Mouse (Mus musculus): ENCODE results near the gene Irf6.

Gene Irf6

DNA sequence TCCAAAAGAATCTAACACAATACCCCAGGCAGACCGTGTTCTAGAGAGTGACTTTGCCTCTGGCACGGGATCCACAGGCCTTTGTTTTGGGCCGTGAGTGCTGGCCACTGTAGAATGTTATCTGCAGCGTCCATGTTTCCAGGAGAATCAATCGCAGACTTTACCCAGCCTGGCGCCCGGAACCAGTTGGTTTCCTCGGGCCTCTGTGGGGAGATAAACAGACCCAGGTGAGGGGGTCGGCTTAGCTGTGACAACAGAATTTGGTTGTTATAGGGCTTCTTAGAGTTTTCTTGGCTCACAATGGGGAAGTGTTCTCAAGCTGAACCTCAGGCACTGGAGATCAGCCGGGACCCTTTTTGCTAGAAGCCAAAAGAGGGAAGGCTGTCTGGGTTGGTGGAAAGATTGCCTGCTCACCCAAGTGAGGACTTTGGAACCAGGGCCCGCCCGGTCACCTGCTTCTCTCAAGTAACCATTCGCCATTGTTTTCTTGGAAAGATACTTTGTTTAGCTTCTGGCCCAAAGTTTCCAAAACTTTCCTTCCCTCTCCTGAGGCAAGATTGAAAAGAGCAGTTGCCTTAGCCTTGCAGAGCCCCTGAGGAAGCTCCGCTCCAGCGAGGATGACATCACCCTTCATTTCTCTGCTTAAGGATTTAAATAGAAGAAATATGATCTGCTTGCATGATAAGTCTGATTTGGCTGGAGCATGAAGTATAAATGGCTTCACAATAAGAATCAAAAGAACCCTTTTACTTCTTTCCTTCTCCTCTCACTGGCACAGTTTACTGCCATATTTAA, 3.6 kb downstream of the Irf6 start:
- no peak for DNase-seq (ENCODE audit: extremely low spot score)

GRCm38 (mm10) chr1:193157111-193157492, 4.2 kb downstream of the Irf6 start:
- DNase-seq (ENCODE audit: extremely low spot score): no peak

DNA sequence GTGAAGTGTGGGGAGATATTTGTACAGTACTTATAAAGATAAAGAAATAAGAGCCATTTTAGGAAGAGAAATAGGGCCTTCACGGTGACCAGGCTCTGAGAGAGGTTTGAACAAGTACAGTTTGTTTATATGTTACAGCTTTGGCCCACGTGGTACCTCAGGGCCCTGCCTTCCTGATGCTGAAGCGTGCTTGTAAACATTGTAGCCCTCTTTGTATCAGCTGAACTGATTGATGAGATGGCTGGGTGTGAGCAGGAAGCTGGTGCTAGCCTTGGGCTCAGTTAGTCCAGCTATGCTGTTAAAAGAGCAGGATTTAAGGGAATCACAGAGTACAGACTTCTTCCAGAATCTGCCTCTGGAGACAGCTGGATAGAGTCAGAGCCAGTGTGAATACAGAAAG, 6.3 kb downstream of the Irf6 start:
- DNase-seq (ENCODE audit: extremely low spot score): no peak

DNA sequence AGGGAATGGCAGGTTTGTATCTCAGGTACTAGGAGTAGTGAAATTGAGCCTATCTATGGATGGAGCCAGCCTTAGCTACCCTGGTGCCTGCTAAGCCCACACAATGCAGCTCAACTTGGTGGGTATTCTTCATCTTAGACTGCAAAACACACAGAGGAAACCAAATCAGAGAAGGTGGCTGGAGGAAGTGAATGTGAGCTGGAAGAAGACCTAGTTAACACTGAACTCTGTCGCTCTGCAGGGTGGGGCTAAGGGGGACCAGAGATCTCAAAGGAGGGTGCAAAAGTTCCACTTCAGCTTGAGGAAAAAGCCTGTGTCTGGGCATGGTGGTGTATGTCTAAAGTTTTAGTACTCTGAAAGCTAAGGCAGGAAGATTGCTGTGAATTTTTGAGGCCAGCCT, 6.7 kb downstream of the Irf6 start:
- no peak for DNase-seq (ENCODE audit: extremely low spot score)

DNA sequence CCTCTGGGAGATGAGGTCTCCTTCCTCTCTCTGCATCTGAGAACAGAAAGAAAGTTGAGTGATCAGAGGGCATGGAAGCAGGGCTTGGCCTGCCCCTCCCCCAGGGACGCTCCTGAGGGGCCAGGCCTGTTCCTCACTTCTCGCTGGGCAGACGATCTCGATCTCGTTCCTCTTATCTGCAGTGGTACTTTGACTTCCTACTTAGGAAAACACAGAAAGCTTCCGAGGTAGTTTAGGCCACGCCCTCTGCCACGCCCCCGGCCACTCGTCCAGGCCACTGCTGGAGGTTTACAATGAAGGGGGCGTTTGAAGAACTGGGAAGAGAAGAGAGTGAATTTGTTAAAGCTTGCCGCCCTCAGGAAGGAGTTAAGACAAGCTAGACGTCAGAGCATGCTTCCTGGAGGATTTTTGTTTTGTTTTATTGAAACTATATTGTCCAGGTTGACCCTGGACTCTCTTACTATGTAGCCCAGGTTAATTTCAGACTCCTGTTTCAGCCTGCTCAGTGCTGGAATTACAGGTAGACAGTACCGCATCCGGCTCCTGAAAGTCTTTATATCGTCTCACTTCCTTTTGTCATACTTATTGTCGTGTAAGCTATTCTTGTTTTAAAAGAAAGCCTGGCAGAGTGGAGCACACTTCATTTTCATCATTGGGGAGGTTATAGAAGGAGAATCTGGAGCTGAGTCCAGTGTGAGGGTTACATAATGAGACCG, 7.6 kb downstream of the Irf6 start:
- DNase-seq (ENCODE audit: extremely low spot score): peak; percentile 75

DNA sequence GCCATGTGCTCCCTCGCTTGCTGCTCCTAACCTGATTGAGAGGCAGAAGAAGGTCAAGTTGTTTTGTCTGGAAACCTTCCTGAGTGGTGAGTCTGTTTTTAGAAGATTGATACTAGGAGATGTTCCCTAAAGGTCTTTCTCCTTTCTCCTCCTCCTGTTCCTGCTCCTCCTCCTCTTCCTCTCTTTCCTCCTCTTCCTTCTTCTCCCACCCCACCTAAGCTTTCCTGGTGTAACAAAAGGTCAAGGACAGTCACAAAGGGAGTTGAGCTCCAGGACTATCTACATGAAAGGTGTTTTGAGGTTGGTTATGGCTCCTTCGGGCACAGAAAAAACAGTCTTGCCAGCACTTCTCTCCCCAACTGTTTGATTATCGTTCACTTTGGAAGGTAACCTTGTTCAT, 14.8 kb downstream of the Irf6 start, which contains the start of gene A130010J15Rik:
TSS of gene A130010J15Rik (plus strand) at position 301 of the 400 bp plus-strand sequence.
- no peak for DNase-seq (ENCODE audit: extremely low spot score)

- no peak for DNase-seq (ENCODE audit: extremely low spot score)
Observed at GRCm38 (mm10) chr1:193169228-193169627, 16.3 kb downstream of the Irf6 start.

- no peak for DNase-seq (ENCODE audit: extremely low spot score)
Observed at GRCm38 (mm10) chr1:193169856-193170255, 16.9 kb downstream of the Irf6 start.

- peak; percentile 97 for DNase-seq (ENCODE audit: extremely low spot score)
Observed at GRCm38 (mm10) chr1:193172991-193173809, 20.3 kb downstream of the Irf6 start.

GRCm38 (mm10) chr1:193173810-193174129, 20.9 kb downstream of the Irf6 start:
- DNase-seq (ENCODE audit: extremely low spot score): no peak

- DNase-seq (ENCODE audit: extremely low spot score): no peak
Observed at GRCm38 (mm10) chr1:193174143-193174733, 21.3 kb downstream of the Irf6 start.

DNA sequence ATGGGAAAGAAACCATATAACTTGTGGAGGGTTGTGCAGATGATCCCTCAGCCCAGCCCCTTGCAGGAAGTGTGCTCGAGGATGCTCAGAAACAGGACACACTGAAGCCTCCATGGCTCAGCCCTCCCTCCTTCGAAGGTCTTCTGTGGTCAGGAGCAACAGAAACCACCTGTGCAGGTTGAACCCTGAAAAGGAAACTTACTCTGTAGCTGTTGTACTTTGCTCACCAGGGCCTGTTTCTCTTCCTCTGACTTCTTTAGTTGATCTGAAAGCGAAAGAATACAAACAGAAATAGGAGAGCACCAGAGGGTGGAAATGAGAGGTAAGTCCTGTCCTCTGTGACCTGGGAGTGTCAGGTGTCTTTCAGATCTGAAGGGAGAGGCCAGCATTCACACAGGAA, 28.2 kb downstream of the Irf6 start:
- DNase-seq (ENCODE audit: extremely low spot score): no peak

DNA sequence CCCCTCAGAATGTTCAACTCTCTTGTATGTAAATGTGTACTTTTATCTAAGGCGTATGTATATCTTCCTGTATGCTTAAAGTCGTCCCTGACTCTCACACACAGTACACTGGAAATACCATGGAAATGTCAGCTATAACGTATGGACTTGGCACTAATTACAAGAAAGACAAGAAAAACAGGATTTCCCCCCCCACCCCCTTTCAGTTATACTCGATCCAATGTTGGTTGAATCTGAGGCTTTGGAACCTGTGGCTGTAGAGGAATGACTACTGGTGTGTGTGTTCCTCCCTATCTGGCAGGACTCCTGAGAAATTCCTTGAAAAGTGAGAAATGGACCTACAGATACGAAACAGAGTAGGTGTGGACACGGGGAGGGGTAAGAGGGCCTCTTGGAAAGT, 35.3 kb downstream of the Irf6 start:
- no peak for DNase-seq (ENCODE audit: extremely low spot score)

DNA sequence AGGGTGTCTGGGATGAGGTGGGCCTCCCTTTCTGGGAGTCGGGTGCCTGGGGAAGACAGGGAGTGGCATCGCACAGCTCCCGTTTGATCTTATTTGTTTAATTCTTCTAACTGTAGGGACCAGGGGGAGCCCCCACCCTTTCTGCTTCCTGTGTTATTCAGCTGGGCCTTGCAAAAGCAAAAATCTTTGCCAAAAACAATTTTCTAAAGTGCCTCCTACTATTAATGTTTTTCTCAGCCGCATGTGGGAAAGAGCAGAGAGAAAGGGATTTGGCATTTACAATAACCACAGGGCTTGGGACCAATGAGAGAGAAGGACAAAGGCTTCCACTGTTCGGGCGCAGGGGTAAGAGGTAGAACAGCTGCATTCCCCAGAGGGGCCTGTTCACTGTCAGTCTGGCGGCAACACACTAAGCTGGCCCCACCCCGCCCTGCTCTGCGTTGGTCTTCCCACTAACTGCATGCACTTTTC, 36.3 kb downstream of the Irf6 start:
- DNase-seq (ENCODE audit: extremely low spot score): peak; percentile 43

DNA sequence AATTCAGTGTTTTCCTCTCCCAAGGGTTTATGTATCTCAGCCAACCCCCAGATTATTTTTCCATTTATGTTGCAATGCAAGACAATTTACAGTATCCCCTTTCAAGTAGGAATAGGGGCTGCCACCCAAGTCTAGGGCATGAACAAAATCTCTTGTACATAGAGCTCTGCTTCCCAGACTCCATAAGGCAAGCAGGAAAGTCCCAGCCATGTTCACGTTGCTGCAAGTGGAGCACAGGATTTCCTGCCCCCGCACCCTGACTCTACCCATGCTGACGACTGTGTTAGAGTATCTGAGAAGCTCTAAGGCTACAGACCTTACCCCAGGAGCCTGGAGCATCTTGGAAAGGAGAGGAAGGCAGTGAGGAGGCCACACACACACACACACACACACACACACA, 36.9 kb downstream of the Irf6 start:
- no peak for DNase-seq (ENCODE audit: extremely low spot score)

DNA sequence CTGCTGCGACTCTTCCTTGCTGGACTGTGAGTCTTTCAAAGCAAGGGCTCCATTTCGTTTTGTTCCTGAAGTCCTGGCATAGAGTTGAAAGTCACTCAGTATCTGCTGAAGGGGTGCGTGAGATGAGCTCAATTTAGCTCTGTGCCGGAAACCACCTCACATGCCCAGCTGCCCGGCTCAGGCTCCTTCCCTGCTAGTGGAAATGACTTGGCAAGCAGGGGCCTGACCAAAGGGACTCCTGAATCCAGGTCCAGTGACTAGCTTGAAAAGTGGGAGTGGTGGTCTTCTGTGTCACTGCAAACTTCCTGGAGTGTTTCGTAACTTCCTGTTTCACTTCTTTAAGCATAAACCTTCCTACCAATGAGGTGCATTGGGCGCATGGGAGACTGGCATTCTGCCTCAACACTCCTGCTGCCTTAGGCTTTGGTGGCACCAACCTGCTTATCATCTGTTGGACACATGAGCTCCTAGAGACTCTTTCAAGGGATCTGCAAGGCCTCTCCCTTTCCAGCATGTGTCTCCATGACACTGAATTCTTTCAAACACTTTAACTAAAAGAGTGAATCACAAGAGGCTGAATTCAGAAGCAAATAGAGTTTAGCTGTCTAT, 38.9 kb downstream of the Irf6 start:
- DNase-seq (ENCODE audit: extremely low spot score): no peak

DNA sequence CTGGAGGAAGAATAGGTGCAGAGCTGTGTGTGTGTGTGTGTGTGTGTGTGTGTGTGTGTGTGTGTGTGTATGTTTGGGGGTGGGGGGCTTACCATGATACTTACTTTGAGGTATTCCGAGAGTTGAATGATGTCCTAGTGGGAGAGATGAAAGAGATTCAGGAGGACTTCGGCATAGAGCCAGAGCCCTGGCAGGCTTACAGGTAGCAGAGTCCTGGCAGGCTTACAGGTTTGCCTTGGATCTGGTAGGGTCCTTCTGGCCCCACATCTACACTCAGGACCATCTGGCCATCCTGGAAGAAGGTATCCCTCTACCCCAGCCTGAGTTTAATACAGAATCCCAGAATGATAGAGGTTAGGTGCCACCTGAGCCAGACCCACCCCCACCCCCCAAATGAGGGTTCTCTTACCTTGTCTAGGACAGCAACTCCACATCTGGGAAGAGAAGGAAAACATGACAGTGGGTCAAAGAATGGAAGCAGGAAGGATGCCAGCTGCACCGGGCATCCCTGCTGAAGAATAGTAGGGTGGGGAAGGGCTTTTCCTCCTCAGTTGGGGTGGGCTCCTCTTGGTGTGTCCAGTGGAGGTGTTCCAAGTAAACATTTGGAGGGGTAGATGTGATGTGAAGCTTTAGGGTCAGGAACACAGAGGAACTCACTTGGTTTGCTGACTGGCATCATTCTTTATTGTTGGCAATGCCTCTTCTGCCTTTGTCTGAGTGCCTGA, 41.7 kb downstream of the Irf6 start:
- DNase-seq (ENCODE audit: extremely low spot score): no peak

DNA sequence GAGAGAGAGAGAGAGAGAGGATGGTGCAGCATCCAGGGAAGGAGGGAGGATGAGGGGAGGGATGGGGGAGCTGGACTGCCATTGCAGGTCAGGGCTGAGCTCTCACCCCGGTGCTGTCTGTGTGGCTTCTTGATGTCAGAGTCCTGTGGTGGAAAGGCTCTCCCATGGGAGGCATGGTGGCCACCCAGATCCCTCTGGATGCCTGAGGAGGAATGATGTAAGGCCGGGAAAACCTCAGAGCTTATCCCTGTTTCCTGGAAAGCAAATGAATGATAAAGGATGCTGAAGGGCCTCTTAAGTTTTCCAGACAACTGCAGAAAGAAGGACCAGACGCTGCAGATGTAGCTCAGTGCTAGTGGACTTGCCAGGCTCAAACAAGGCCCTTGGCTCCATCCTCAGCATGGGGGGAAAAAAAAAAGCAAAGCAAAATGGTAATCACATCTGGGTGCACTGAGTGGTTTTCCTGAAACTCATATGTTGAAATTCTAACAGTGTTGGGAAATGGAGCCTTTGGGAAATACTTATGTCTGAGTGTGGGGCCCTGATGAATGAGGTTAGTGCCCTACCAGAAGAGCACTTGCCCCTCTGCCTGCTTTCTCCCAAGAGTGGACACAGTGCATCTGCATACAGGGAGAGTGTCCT, 42.4 kb downstream of the Irf6 start:
- no peak for DNase-seq (ENCODE audit: extremely low spot score)

GRCm38 (mm10) chr1:193197494-193198205, 44.7 kb downstream of the Irf6 start:
- DNase-seq (ENCODE audit: extremely low spot score): no peak

- DNase-seq (ENCODE audit: extremely low spot score): no peak
Observed at GRCm38 (mm10) chr1:193198312-193198711, 45.4 kb downstream of the Irf6 start.
